Comparison of ENCODE assay signal across 8 mouse cellular contexts in genomic region chr4:136956751-136957446, GRCm38 (mm10). TPM values are rescaled to one million over a fixed set of nuclear protein-coding genes. Genes with fewer than 3 reads are reported as not detected.
DNase-seq lines count a peak whose midpoint lies in the region; ATAC-seq and TF ChIP-seq lines count a peak whose summit lies in the region.

Gene Epha8, minus strand, starts transcription at chr4:136956816.

- no peak for DNase-seq in kidney, postnatal 0 days (ENCODE audit: low spot score)
- DNase-seq in kidney, adult 9 months: no peak
- peak; percentile 44 to 77 for DNase-seq in cerebellum, adult 18-20 months
- no peak for DNase-seq in forebrain, embryonic 11.5 days (ENCODE audit: low spot score)
- no peak for DNase-seq in natural killer cell, adult 2 months (ENCODE audit: low spot score in 2 of 2)
- DNase-seq in spleen, postnatal 14 days (ENCODE audit: low spot score in 2 of 2): no peak
- no peak for DNase-seq in c-Kit-positive CD71-positive TER-119-positive erythroid progenitor cells, embryonic 14.5 days (ENCODE audit: low spot score)

- peak within 1 kb of the TSS; percentile 34 for H3K4me3 ChIP-seq in kidney, postnatal 0 days (replicated peaks; ENCODE audit: low read depth, low read length)
- H3K4me3 ChIP-seq in forebrain, embryonic 11.5 days (ENCODE audit: low read depth, low read length): peak within 1 kb of the TSS; percentile 42
- peak within 1 kb of the TSS; percentile 37 for H3K4me3 ChIP-seq in liver, embryonic 12.5 days

- no peaks in the 10 kb centered on the region; the same call in 1 of the 2 replicates for H3K4me1 ChIP-seq in kidney, postnatal 0 days (replicated peaks; ENCODE audit: insufficient read depth, low read length)
- peaks cover 3% of the 10 kb centered on the region; the same call in 1 of the 2 replicates for H3K4me1 ChIP-seq in forebrain, embryonic 11.5 days (replicated peaks; ENCODE audit: control insufficient read depth, insufficient read depth, low read length)
- H3K4me1 ChIP-seq in liver, embryonic 12.5 days: 0 out of 2 replicates have a peak, but pooled peaks cover 3% of the 10 kb centered on the region

- H3K9me3 ChIP-seq in kidney, postnatal 0 days (replicated peaks; ENCODE audit: low read length): no peaks in the 10 kb centered on the region
- no peaks in the 10 kb centered on the region for H3K9me3 ChIP-seq in forebrain, embryonic 11.5 days (ENCODE audit: control insufficient read depth, low read length)
- H3K9me3 ChIP-seq in liver, embryonic 12.5 days (replicated peaks): no peaks in the 10 kb centered on the region

- TF ChIP-seq CTCF in kidney, postnatal 0 days (IDR thresholded peaks at IDR 0.05; ENCODE audit: low read depth): no peak

- no peak within 1 kb of the TSS for H3K27ac ChIP-seq in kidney, postnatal 0 days
- no peak within 1 kb of the TSS for H3K27ac ChIP-seq in forebrain, embryonic 11.5 days (ENCODE audit: low read depth, low read length)
- no peak within 1 kb of the TSS for H3K27ac ChIP-seq in liver, embryonic 12.5 days

- peaks cover 37% of the 10 kb centered on the region for H3K27me3 ChIP-seq in kidney, postnatal 0 days (ENCODE audit: insufficient read depth, low read length)
- H3K27me3 ChIP-seq in forebrain, embryonic 11.5 days (ENCODE audit: control insufficient read depth, insufficient read depth, low read length): peaks cover 48% of the 10 kb centered on the region
- H3K27me3 ChIP-seq in liver, embryonic 12.5 days (replicated peaks): peaks cover 97% of the 10 kb centered on the region

- 1% methylated on average over 40 of the region's 75 CpGs for WGBS in kidney, postnatal 0 days
- WGBS in forebrain, embryonic 11.5 days: 1% methylated on average over 63 of the region's 75 CpGs
- WGBS in liver, embryonic 12.5 days (ENCODE audit: insufficient replicate concordance): 5% methylated on average over 26 of the region's 75 CpGs

- H3K9ac ChIP-seq in kidney, postnatal 0 days (ENCODE audit: low read depth, low read length): no peak within 1 kb of the TSS
- peak within 1 kb of the TSS; percentile 37 for H3K9ac ChIP-seq in forebrain, embryonic 11.5 days (ENCODE audit: low read length)
- H3K9ac ChIP-seq in liver, embryonic 12.5 days: no peak within 1 kb of the TSS

- 0 out of 2 replicates have a peak, but pooled peaks have one; percentile 27 for ATAC-seq in kidney, postnatal 0 days (replicated peaks; ENCODE audit: low FRiP score, low read depth)
- no peak for ATAC-seq in forebrain, embryonic 11.5 days (replicated peaks; ENCODE audit: low FRiP score)
- ATAC-seq in liver, embryonic 12.5 days: no peak

- H3K36me3 ChIP-seq in kidney, postnatal 0 days (ENCODE audit: insufficient read depth, low read length): no peaks in the 10 kb centered on the region
- no peaks in the 10 kb centered on the region for H3K36me3 ChIP-seq in forebrain, embryonic 11.5 days (ENCODE audit: control insufficient read depth, insufficient read depth, low read length)
- no peaks in the 10 kb centered on the region for H3K36me3 ChIP-seq in liver, embryonic 12.5 days

- H3K4me2 ChIP-seq in kidney, postnatal 0 days (ENCODE audit: low read length): peak within 1 kb of the TSS; percentile 65
- H3K4me2 ChIP-seq in forebrain, embryonic 11.5 days (ENCODE audit: low read depth, low read length, severe bottlenecking): peak within 1 kb of the TSS; percentile 73
- peak within 1 kb of the TSS; percentile 54 for H3K4me2 ChIP-seq in liver, embryonic 12.5 days

RNA-seq across cellular contexts. Expression of gene Epha8, which starts in this region (rescaled TPM):
- 0.24 and 0.63 TPM in 2 replicates for polyA plus RNA-seq in kidney, postnatal 0 days (2015; fragmentation: Nextera tagmentation; extraction: Ambion mirVana)
- polyA plus RNA-seq in forebrain, embryonic 11.5 days (2014; fragmentation: Nextera tagmentation; extraction: Ambion mirVana): 0.72 and 0.77 TPM in 2 replicates
- 0.06 and 0.11 TPM in 2 replicates for polyA plus RNA-seq in liver, embryonic 12.5 days (2016; fragmentation: Nextera tagmentation; extraction: Ambion mirVana)

Comparison
In these comparisons a context has a peak if more than half of its experiments do, and no peak if none do; other contexts are left out.
1. Peak in ATAC-seq, H3K4me3 ChIP-seq and H3K4me2 ChIP-seq in kidney, postnatal 0 days; RNA of the gene not detected or under 1 TPM.
2. DNase-seq: peak in cerebellum, adult 18-20 months (2 of 2); none in kidney, postnatal 0 days (single experiment), kidney, adult 9 months (single experiment), forebrain, embryonic 11.5 days (single experiment), natural killer cell, adult 2 months (0 of 2), spleen, postnatal 14 days (0 of 2) and c-Kit-positive CD71-positive TER-119-positive erythroid progenitor cells, embryonic 14.5 days (single experiment).
3. Peak in every context shown above with its lines, with median percentiles within 50 percentile points of each other: H3K4me2 ChIP-seq and H3K4me3 ChIP-seq.